Mouse (Mus musculus) brain, adult 10 weeks (tissue): ENCODE results near the gene Tcirg1. TPM values are rescaled to one million over a fixed set of nuclear protein-coding genes. Genes with fewer than 3 reads are reported as not detected.

Source experiments
- polyA plus RNA-seq: library from polyadenylated mRNA; stranded (reverse); fragments of 350-450 nt; fragmentation: Illumina TruSeq; extraction: RNeasy Lipid Tissue Mini Kit (QIAGEN cat#74804); gene quantifications from one replicate; pipeline ENCODE4 v1.2.3, GENCODE M21; 2015; ENCODE audit warnings: low read depth, low replicate concordance

The Tcirg1 gene
- 14.5 TPM for polyA plus RNA-seq

DNA sequence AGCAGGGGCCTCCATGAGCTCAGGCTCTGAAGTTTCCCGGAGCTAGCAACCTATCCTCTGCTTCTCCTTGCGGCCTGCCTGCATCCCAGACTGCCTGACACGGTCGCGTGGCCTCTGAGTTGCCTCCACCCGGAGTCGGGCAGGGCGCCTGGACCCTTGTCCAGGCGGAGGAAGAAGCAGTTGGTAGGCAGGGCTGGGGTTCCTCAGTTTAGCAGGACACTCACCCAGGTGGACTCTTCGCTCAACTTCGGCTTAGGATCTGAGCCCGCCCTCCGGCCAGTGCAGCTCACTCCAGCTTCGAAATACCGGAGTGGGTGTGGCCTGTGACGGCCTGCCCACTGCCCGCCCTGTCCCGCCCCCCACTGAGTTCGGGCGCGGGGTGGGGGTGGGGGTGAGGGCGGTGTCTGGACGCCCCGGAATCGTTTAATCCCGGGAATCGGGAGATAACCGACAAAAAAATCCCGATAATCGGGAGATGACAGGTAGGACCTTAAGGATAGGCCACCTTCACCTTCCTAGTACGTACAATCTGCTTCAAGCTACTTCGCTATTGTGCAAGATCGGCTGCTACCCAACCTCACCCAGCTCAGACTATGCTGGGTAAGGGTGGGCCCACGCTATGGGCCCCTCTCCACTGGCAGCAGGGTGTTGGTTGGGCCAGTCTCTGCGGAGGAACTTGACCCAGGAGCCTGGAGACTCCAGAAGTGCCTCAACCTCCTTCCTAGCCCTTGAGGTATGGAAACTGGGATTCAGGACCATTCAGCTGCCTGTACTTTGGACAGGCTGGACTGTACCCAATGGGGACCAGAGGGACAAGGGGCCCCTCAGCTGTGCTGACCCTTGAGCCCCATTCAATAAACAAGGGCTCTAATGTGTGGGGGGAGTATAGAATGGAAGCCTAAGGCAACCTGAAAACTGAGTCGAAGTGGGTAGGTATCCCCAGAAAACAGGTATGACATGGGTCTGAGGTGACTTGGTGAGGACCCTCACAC lies at the start of gene Tcirg1:
Gene Tcirg1 (minus strand): TSS at position 339 of the 992 bp plus-strand sequence.

DNA sequence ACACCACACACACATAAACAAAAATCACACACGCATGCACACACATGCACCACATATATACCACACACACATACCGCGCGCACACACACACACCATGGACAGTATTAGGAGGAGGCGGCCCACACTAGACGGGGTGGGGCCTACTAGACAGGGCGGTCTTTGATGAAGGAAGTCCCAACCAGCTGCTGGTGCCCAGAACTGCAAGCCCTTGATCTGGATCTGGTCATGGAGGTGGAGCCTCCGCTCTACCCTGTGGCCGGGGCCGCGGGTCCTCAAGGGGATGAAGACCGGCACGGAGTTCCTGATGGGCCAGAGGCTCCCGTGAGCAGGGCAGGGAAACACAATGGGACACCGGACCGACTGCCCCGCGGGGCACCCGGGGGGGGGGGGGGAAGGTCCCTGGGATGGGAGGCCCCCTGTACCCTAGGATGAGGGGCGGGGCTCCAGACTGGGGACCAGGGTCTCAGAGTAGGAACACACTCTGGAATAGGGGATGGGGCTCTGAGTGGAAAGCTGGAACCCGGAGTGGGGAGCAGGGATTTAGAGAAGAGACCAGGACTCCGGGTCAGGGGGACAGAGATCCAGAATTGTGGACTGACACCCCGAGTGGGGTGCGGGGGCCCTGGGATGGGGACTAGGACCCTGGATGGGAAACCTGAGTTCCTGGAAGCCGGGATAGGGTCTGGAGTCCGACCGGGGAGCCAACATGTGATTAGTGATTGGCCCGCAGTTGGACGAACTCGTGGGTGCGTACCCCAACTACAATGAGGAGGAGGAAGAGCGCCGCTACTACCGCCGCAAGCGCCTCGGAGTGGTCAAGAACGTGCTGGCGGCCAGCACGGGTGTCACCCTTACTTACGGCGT lies 28.3 kb upstream of the Tcirg1 start, which contains the start of gene Unc93b1:
Gene Unc93b1 (plus strand): TSS at position 155 of the 864 bp plus-strand sequence.

DNA sequence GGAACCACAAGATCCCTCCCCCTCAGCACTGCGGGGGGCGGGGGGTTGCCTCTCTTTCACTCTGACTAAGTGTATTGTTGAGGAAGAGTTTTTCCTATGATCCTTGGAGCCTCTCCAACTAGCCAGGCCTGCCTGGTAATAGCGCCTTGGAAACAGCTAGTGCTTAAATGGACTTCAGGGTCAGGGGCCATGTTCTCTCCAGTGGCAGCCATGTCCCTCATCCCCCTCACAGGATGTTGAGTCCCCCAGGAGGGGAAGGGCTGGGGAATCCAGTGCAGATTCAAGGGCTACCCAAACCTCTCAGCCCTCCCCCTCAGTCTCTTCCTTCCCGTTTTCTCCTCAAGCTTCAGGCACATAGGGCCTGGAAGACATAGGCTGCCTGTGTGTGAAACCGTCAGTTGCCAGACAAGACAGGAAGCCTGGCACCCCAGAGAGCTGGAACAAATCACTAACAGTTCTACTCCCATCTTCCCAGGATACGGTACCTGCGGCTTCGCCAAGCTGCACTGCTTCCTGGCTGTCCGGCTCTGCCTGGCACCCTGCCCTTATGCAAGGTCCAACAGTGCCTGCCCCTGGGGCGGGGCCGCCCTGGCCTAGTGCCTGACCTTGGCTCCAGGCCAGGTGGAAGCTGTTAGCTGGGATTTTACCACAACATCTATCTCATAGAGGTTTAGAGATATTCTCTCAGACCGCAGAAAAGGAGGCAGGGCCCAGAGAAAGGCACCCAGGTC lies 22.4 kb upstream of the Tcirg1 start, which contains the start of gene Aldh3b1:
Gene Aldh3b1 (minus strand): TSS at position 598 of the 731 bp plus-strand sequence.

DNA sequence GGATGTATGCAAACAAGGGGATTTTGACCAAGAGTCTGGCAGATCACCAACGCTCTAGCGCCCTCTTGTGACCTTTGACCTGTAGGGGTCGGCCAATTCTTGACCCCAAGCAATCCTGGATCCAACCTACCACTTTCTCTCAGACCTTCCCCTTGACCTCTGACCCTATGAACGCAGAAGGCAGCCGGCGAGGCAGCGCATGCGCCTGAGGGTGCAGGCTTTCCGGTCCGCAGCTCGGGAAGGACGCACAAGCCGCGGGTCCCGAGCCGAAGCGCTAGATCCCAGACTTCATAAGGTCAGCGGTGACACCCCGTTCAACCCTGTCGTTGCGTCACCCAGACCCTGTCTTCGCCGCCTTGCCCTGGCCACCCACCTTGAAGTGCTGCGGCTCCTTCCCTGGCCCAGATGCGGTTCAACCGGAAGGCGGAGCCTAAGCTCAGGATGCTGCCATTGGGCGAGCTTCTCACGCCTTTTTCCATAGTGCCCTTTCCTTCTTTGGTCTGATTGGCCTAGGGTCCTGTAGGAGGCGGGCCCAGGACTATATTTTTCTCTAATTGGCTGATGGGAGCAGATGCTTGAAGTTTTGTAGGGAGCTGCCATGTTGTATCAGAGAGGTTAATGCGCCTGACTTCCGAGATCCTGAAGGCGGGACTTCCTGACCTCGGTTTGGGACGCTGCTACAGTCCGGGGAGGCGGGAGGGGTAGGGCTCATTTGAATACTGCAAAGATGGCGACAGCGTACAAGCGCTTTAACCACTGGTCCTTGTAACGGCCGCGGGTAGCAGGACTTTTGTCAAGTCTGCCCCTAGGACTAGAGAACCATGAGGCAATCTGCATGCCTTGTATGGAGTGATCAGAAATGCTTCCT lies 5.6 kb upstream of the Tcirg1 start, which contains the start of gene Ndufs8:
Gene Ndufs8 (minus strand): TSS at position 438 of the 868 bp plus-strand sequence.

DNA sequence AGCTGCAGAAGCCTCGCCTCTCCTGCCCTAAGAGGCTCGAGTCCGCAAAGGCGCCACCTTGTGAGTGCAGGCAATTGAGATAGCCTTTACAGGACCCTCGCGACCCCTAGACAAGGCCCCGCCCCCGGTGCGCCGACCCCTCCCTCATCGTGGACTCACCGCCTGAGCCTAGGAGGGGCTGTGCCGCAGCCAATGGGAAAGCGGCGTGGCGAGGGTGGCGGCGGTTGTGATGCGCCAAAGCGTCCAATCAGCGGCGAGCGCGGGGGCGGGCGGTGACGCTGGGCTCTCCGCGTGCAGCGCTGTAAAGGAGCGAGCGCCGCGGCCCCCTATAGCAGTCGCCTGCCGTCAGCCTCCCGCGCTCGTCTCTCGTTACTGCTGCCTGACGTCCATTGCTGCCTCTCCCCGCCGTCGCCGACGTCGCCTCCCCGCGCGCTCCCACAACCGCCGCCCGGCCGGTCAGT lies 55.4 kb downstream of the Tcirg1 start, which contains the start of gene Chka:
Gene Chka (plus strand): TSS at position 272 of the 461 bp plus-strand sequence.

Other genes starting within 250 kb of the Tcirg1 start
- 4.5 TPM for gene Lrp5, start 220.6 kb downstream of the Tcirg1 start, polyA plus RNA-seq
- 26.5 TPM for gene 1810055G02Rik, start 198.8 kb downstream of the Tcirg1 start, polyA plus RNA-seq
- 28.6 TPM for gene Kmt5b, start 139.7 kb downstream of the Tcirg1 start, polyA plus RNA-seq
- gene Chka, start 55.4 kb downstream of the Tcirg1 start, polyA plus RNA-seq, result 82.1 TPM
- 305 TPM for gene Ndufs8, start 5.6 kb upstream of the Tcirg1 start, polyA plus RNA-seq
- 4.3 TPM for gene Aldh3b1, start 22.7 kb upstream of the Tcirg1 start, polyA plus RNA-seq
- 16.0 TPM for gene Unc93b1, start 28.1 kb upstream of the Tcirg1 start, polyA plus RNA-seq
- gene Aldh3b3, start 51.5 kb upstream of the Tcirg1 start, polyA plus RNA-seq, result not detected
- gene Aldh3b2, start 65.2 kb upstream of the Tcirg1 start, polyA plus RNA-seq, result 1.4 TPM
- 4.0 TPM for gene Acy3, start 79.4 kb upstream of the Tcirg1 start, polyA plus RNA-seq
- not detected for gene Tbx10, start 85.6 kb upstream of the Tcirg1 start, polyA plus RNA-seq
- gene Nudt8, start 93.4 kb upstream of the Tcirg1 start, polyA plus RNA-seq, result 15.1 TPM
- 2.0 TPM for gene Gm49405, start 93.5 kb upstream of the Tcirg1 start, polyA plus RNA-seq
- 5.7 TPM for gene Doc2g, start 96.2 kb upstream of the Tcirg1 start, polyA plus RNA-seq
- 236 TPM for gene Ndufv1, start 105.7 kb upstream of the Tcirg1 start, polyA plus RNA-seq
- 465 TPM for gene Gstp1, start 130.9 kb upstream of the Tcirg1 start, polyA plus RNA-seq
- 1.5 TPM for gene Gstp2, start 138.9 kb upstream of the Tcirg1 start, polyA plus RNA-seq
- not detected for gene Gstp3, start 152.4 kb upstream of the Tcirg1 start, polyA plus RNA-seq
- not detected for gene Cabp2, start 174.4 kb upstream of the Tcirg1 start, polyA plus RNA-seq
- gene Cdk2ap2, start 190.0 kb upstream of the Tcirg1 start, polyA plus RNA-seq, result 37.6 TPM
- 122 TPM for gene Pitpnm1, start 192.9 kb upstream of the Tcirg1 start, polyA plus RNA-seq
- gene Aip, start 218.7 kb upstream of the Tcirg1 start, polyA plus RNA-seq, result 183 TPM
- 0.10 TPM for gene Gpr152, start 232.7 kb upstream of the Tcirg1 start, polyA plus RNA-seq
- gene Cabp4, start 236.9 kb upstream of the Tcirg1 start, polyA plus RNA-seq, result not detected
- gene Coro1b, start 241.5 kb upstream of the Tcirg1 start, polyA plus RNA-seq, result 127 TPM
- 1.5 TPM for gene Ptprcap, start 246.5 kb upstream of the Tcirg1 start, polyA plus RNA-seq